Mouse (Mus musculus) CH12.LX (cell line): ENCODE data around the gene Apbb1ip.

ENCODE experiments used
- CTCF ChIP-seq, 2 experiments: IDR thresholded peaks in 1 of 2; conservative IDR thresholded peaks in 1 of 2; 2 replicates each; pipeline ENCODE4 v1.5.1; 2011 to 2012; ENCODE audit warnings: low read depth in 2 of 2, low read length in 2 of 2, improper control_type of control experiment in 1 of 2, inconsistent platforms in 1 of 2, mild to moderate bottlenecking in 1 of 2, moderate library complexity in 1 of 2
- EP300 ChIP-seq: IDR thresholded peaks from 2 replicates; pipeline ENCODE4 v1.6.1; 2011; ENCODE audit warnings: low read length, improper control_type of control experiment
- POLR2A ChIP-seq: IDR thresholded peaks from 2 replicates; pipeline ENCODE4 v1.6.1; 2011; ENCODE audit warnings: low read depth, mild to moderate bottlenecking, improper control_type of control experiment, low read length

- TF ChIP-seq POLR2A: no peak
- no peak for TF ChIP-seq CTCF (conservative IDR thresholded peaks at IDR 0.05 in 1 of 2, IDR thresholded peaks at IDR 0.05 in 1 of 2; ENCODE audit: low read depth in 2 of 2, low read length in 2 of 2)
- TF ChIP-seq EP300: peak; percentile 53
Observed at GRCm38 (mm10) chr2:22790435-22790834, 16.5 kb downstream of the Apbb1ip start.
